Mouse (Mus musculus): Measurements from ENCODE around the gene Rasal2.

- peak; percentile 33 for TF ChIP-seq POLR2A (IDR thresholded peaks at IDR 0.05; ENCODE audit: insufficient read length, low read depth)
- TF ChIP-seq SRF (IDR thresholded peaks at IDR 0.05; ENCODE audit: control insufficient read depth, insufficient read length, low read depth): no peak
- TF ChIP-seq TCF12 (IDR thresholded peaks at IDR 0.05; ENCODE audit: insufficient read depth, poor library complexity, severe bottlenecking): peak; percentile 52
- peak; percentile 57 for TF ChIP-seq POLR2AphosphoS2 (IDR thresholded peaks at IDR 0.05; ENCODE audit: insufficient read length, low read depth)
- no peak for TF ChIP-seq MAX (IDR thresholded peaks at IDR 0.05; ENCODE audit: low read depth)
Observed at GRCm38 (mm10) chr1:157101122-157101865, 311.1 kb downstream of the Rasal2 start.

All from myocyte (in vitro differentiated cells).